In genomic region chr11:34881528-34881927, GRCm38 (mm10) we compare ENCODE assay signal across 9 mouse cellular contexts. TPM values are rescaled to one million over a fixed set of nuclear protein-coding genes. Genes with fewer than 3 reads are reported as not detected.
A peak's percentile ranks its signal among the peaks of the same experiment; 100 is the strongest.
DNase-seq lines count a peak whose midpoint lies in the region; ATAC-seq lines count a peak whose summit lies in the region.
"Had no signal": no experiment of that assay in that cellular context is flagged by ENCODE, and none has a peak within 500 bp of the region (broad histone marks: within the 10 kb centered on the region; RNA-seq: fewer than 3 reads in every experiment).

No protein-coding gene starts in this region.

- no peak overlapping the region for H3K27ac ChIP-seq in kidney, embryonic 14.5 days (ENCODE audit: low read depth, low read length)
- H3K27ac ChIP-seq in lung, embryonic 15.5 days, result no peak overlapping the region
- H3K27ac ChIP-seq: limb, embryonic 12.5 days had no signal

- H3K9ac ChIP-seq in kidney, embryonic 14.5 days (ENCODE audit: low read depth, low read length), result no peak overlapping the region
- H3K9ac ChIP-seq in lung, embryonic 15.5 days, result no peak overlapping the region
- H3K9ac ChIP-seq: limb, embryonic 12.5 days had no signal

- H3K36me3 ChIP-seq in kidney, embryonic 14.5 days (ENCODE audit: control insufficient read depth, insufficient read depth, low read length), result no peaks in the 10 kb centered on the region
- H3K36me3 ChIP-seq in lung, embryonic 15.5 days, result no peaks in the 10 kb centered on the region
- H3K36me3 ChIP-seq: limb, embryonic 12.5 days had no signal

- H3K4me1 ChIP-seq in kidney, embryonic 14.5 days (ENCODE audit: control insufficient read depth, insufficient read depth, low read length), result no peaks in the 10 kb centered on the region
- H3K4me1 ChIP-seq in lung, embryonic 15.5 days, result no peaks in the 10 kb centered on the region
- H3K4me1 ChIP-seq: limb, embryonic 12.5 days had no signal

- no peaks in the 10 kb centered on the region for H3K27me3 ChIP-seq in kidney, embryonic 14.5 days (ENCODE audit: control insufficient read depth, insufficient read depth, low read length)
- no peaks in the 10 kb centered on the region for H3K27me3 ChIP-seq in lung, embryonic 15.5 days
- H3K27me3 ChIP-seq: limb, embryonic 12.5 days had no signal

- H3K9me3 ChIP-seq in kidney, embryonic 14.5 days (ENCODE audit: control insufficient read depth, low read length), result no peaks in the 10 kb centered on the region
- H3K9me3 ChIP-seq in lung, embryonic 15.5 days, result no peaks in the 10 kb centered on the region
- H3K9me3 ChIP-seq: limb, embryonic 12.5 days had no signal

- H3K4me3 ChIP-seq in kidney, embryonic 14.5 days (ENCODE audit: low read length), result no peak overlapping the region
- no peak overlapping the region for H3K4me3 ChIP-seq in lung, embryonic 15.5 days
- H3K4me3 ChIP-seq: limb, embryonic 12.5 days had no signal

- no peak overlapping the region for H3K4me2 ChIP-seq in kidney, embryonic 14.5 days (replicated peaks; ENCODE audit: low read depth, low read length)
- no peak overlapping the region for H3K4me2 ChIP-seq in lung, embryonic 15.5 days
- H3K4me2 ChIP-seq: limb, embryonic 12.5 days had no signal

- 23% methylated on average over 5 of the region's 5 CpGs for WGBS in kidney, embryonic 14.5 days
- WGBS in lung, embryonic 15.5 days, result 30% methylated on average over 5 of the region's 5 CpGs

- peak; percentile 64 for ATAC-seq in kidney, embryonic 14.5 days (ENCODE audit: low FRiP score, low TSS enrichment)
- peak; percentile 75; the same call in 1 of the 2 replicates for ATAC-seq in lung, embryonic 15.5 days (ENCODE audit: borderline replicate concordance, extremely low read depth, low FRiP score, low TSS enrichment)
- no peak for ATAC-seq in megakaryocyte-erythroid progenitor cell, adult 5-6 weeks (replicated peaks; ENCODE audit: low FRiP score, low TSS enrichment, poor library complexity, severe bottlenecking)

- DNase-seq in adrenal gland, postnatal 14 days, result peak; percentile 23
- DNase-seq in adrenal gland, postnatal 4 days (ENCODE audit: low spot score in 2 of 2), result no peak
- no peak for DNase-seq in kidney, adult 11 months
- DNase-seq in embryo, embryonic 10 days (ENCODE audit: low spot score), result peak; percentile 68
- no peak for DNase-seq in natural killer cell, adult 2 months (ENCODE audit: low spot score in 2 of 2)

RNA-seq across cellular contexts. Expression of gene Spdl1, which starts 48.1 kb away (rescaled TPM):
- total RNA-seq in adrenal gland, postnatal 14 days (2021), result 3.8 and 5.1 TPM in 2 replicates
- 1 to 10 TPM; 8.3 to 9.3 TPM for total RNA-seq in adrenal gland, postnatal 4 days (2021)
- polyA plus RNA-seq in kidney, embryonic 14.5 days (2014; fragmentation: Nextera tagmentation; extraction: Ambion mirVana), result 26.0 and 26.9 TPM in 2 replicates
- 22.9 and 24.2 TPM in 2 replicates for polyA plus RNA-seq in lung, embryonic 15.5 days (2015; fragmentation: Nextera tagmentation; extraction: Ambion mirVana)
- 19.2 and 28.0 TPM in 2 replicates for total RNA-seq in megakaryocyte-erythroid progenitor cell, adult 5-6 weeks (2014; fragmentation: Nextera tagmentation)
- total RNA-seq in megakaryocyte-erythroid progenitor cell, adult 5-6 weeks (2017), result 36.4 and 44.1 TPM in 2 replicates

Comparison
In these comparisons a context has a peak if more than half of its experiments do, and no peak if none do; other contexts are left out.
1. DNase-seq: peak in adrenal gland, postnatal 14 days (single experiment) and embryo, embryonic 10 days (single experiment); none in adrenal gland, postnatal 4 days (0 of 2), kidney, adult 11 months (single experiment) and natural killer cell, adult 2 months (0 of 2).